Mouse (Mus musculus) C2C12 (cell line): ENCODE data around the gene Cacna1c.

ENCODE experiments used
- CTCF ChIP-seq: IDR thresholded peaks from one replicate; pipeline ENCODE4 v1.5.1; 2011; ENCODE audit not compliant: control insufficient read depth, insufficient read depth, insufficient read length
- MAX ChIP-seq: IDR thresholded peaks from one replicate; pipeline ENCODE4 v1.6.1; 2011; ENCODE audit warnings: mild to moderate bottlenecking, control low read depth
- MYOD1 ChIP-seq: IDR thresholded peaks from one replicate; pipeline ENCODE4 v1.6.1; 2011; ENCODE audit warnings: low read depth; ENCODE audit not compliant: control insufficient read depth, insufficient read length
- MYOG ChIP-seq: IDR thresholded peaks from one replicate; pipeline ENCODE4 v1.6.1; 2011; ENCODE audit not compliant: control insufficient read depth, insufficient read length; ENCODE audit errors: extremely low read depth
- USF1 ChIP-seq: IDR thresholded peaks from one replicate; pipeline ENCODE4 v1.6.1; 2011; ENCODE audit warnings: low read depth, mild to moderate bottlenecking, control low read depth, moderate library complexity

- no peak for TF ChIP-seq CTCF
- no peak for TF ChIP-seq MAX
- TF ChIP-seq MYOG, result no peak
- TF ChIP-seq USF1, result no peak
- no peak for TF ChIP-seq MYOD1
Observed at GRCm38 (mm10) chr6:119224451-119225195, 28.4 kb upstream of the Cacna1c start.
